Mouse (Mus musculus) forebrain, embryonic 11.5 days (tissue): ENCODE data around the gene Gpr137. TPM values are rescaled to one million over a fixed set of nuclear protein-coding genes. Genes with fewer than 3 reads are reported as not detected.

Experiments
- ATAC-seq: fragments of 200-750 bp; cut with Nextera tagmentation; replicated peaks from 2 replicates; pipeline ENCODE4 v1.8.0; 2017; ENCODE audit warnings: moderate TSS enrichment; ENCODE audit not compliant: low FRiP score
- DNase-seq: peaks from one replicate; pipeline ENCODE4 v3.0.0-alpha.2; 2017; ENCODE audit warnings: low spot score
- H3K27ac ChIP-seq: fragments of 300-500 bp; sonication (generic); 2 replicates; pipeline ENCODE4 v1.5.1; 2014; ENCODE audit warnings: low read depth, low read length
- H3K27me3 ChIP-seq: fragments of 300-500 bp; sonication (generic); 2 replicates; pipeline ENCODE4 v1.6.1; 2014; ENCODE audit warnings: mild to moderate bottlenecking, low read length, mixed read lengths; ENCODE audit not compliant: control insufficient read depth, insufficient read depth
- H3K36me3 ChIP-seq: fragments of 300-500 bp; sonication (generic); 2 replicates; pipeline ENCODE4 v1.6.1; 2014; ENCODE audit warnings: mild to moderate bottlenecking, low read length, moderate library complexity, mixed read lengths; ENCODE audit not compliant: control insufficient read depth, insufficient read depth
- H3K4me1 ChIP-seq: fragments of 300-500 bp; sonication (generic); replicated peaks from 2 replicates; pipeline ENCODE4 v1.6.1; 2014; ENCODE audit warnings: low read length, mixed read lengths; ENCODE audit not compliant: control insufficient read depth, insufficient read depth
- H3K4me2 ChIP-seq: fragments of 300-500 bp; sonication (generic); 2 replicates; pipeline ENCODE4 v1.6.1; 2014; ENCODE audit warnings: low read depth, mild to moderate bottlenecking, low read length, moderate library complexity, mixed read lengths; ENCODE audit not compliant: severe bottlenecking
- H3K4me3 ChIP-seq: fragments of 300-500 bp; sonication (generic); 2 replicates; pipeline ENCODE4 v1.5.1; 2014; ENCODE audit warnings: low read depth, low read length
- H3K9ac ChIP-seq: fragments of 300-500 bp; sonication (generic); 2 replicates; pipeline ENCODE4 v1.6.1; 2014; ENCODE audit warnings: low read length
- H3K9me3 ChIP-seq: fragments of 300-500 bp; sonication (generic); 2 replicates; pipeline ENCODE4 v1.6.1; 2016; ENCODE audit warnings: low read length, mixed read lengths; ENCODE audit not compliant: control insufficient read depth
- WGBS: fragments of 180-500 bp; shearing (Covaris S2); extraction: QIAGEN DNeasy Blood & Tissue Kit; methylation state at CpG from one replicate; pipeline ENCODE4 v1.1.7; 2014; 5-methylcytosine and 5-hydroxymethylcytosine counted together
- polyA plus RNA-seq: library from polyadenylated mRNA; unstranded; fragments of >200 nt; fragmentation: Nextera tagmentation; extraction: Ambion mirVana; gene quantifications from 2 replicates; pipeline ENCODE4 v1.2.1, GENCODE M21; 2014

The Gpr137 gene
- polyA plus RNA-seq, 1 experiment from 2014 or later = 32.7 TPM

DNA sequence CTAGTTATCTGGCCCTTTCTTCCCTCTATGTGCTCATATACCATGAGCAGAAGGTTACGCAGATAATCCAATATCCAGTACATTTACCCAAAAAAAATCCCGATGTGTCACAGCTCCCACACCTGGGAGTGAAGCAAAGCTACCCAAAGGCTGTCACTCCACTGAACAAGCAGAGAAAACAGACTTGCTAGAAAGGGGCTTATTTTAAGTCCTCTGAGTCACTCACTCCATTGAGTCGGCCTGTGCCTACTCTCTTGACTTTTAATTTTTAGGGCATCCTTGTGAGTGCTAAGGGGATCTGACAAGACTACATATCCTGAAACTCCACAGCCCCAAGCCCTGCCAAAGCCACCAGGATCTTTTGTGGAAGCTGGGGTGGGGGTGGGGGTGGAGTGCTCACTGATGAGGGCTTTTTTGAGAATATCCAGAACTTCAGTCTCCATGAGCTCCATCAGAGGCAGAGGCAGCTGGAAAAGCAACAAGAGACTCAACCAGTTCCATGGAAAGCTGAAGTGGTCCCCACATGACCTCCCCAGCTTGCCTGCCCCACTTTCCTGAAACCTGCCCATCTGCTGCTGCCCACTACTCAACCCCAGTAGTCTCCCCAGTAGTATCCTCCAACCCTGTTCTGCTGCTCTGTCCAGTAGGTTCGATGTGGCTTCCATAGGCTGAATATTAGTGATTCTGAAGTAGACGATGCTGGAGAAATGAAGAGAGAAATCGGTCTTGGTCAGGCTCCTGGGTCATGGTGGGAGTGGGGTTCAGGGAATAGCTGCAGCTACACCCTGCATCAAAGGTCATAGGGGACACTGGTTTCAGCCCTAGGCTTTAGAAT, 19.2 kb downstream of the Gpr137 start:
- peaks cover 55% of the 10 kb centered on the region for H3K27me3 ChIP-seq
- H3K4me3 ChIP-seq = no peak overlapping the region
- H3K9ac ChIP-seq = no peak overlapping the region
- H3K27ac ChIP-seq = no peak overlapping the region
- DNase-seq (no peak), ATAC-seq (no peak)
- H3K9me3 ChIP-seq = no peaks in the 10 kb centered on the region
- no peaks in the 10 kb centered on the region for H3K36me3 ChIP-seq
- H3K4me2 ChIP-seq = no peak overlapping the region
- WGBS = 59% methylated on average over 6 of the region's 6 CpGs
- peaks cover 21% of the 10 kb centered on the region; the same call in 1 of the 2 replicates for H3K4me1 ChIP-seq

DNA sequence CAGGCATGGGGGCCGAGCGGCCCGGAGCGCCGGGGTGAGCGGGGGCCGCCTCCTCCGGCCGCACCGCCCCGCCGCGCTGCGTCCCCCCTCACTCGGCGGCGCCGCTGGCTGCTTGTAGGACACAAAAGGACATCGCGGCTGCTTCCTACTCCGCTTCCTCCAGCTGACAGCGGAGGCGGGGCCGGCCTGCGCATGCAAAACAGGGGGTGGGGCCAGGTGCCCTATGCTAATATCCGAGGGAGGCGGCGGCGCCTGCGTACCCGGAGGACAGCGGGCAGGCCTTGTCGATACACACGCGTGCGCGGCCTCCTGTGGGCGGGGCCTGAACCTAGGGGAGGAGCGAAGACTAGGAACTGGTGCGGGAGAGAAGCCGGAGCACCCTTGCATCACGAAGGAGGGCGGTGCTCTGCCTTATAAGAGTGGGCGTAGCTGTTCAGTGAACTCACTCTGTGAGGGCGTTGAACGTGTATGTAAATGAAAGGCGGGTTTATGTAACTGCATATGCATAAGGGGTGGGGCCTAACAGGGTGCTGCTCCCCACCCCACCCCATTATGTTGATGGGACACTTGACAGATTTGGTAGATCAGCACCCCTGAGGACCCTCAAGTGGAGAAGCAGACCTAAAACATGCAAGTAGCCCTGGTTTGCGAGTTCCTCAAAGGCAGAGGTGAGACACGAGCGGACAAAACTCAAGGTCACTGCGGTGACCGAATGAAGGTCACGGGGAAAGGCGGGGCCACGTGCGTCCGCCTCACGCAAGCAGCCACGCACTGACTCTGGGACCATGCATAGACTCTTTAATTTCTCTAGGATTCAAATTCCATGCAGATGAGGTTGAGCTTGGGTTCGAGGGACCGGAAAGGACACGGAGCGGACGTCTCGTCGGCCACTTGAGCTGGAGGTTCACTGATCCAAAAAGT, 20.4 kb downstream of the Gpr137 start, which contains the start of gene Esrra:
TSS of gene Esrra (minus strand) at position 167 of the 921 bp plus-strand sequence.
- Histone ChIP-seq H3K4me3 (peak within 1 kb of the TSS; percentile 86), H3K36me3 (no peaks in the 10 kb centered on the region), H3K4me1 (peaks cover 18% of the 10 kb centered on the region; the same call in 1 of the 2 replicates), H3K27ac (peak within 1 kb of the TSS; percentile 72), H3K9ac (peak within 1 kb of the TSS; percentile 86), H3K9me3 (no peaks in the 10 kb centered on the region), H3K27me3 (peaks cover 42% of the 10 kb centered on the region), H3K4me2 (peak within 1 kb of the TSS; percentile 64)
- ATAC-seq (peak; percentile 94), DNase-seq (peak; percentile 100)
- WGBS = 1% methylated on average over 47 of the region's 66 CpGs

DNA sequence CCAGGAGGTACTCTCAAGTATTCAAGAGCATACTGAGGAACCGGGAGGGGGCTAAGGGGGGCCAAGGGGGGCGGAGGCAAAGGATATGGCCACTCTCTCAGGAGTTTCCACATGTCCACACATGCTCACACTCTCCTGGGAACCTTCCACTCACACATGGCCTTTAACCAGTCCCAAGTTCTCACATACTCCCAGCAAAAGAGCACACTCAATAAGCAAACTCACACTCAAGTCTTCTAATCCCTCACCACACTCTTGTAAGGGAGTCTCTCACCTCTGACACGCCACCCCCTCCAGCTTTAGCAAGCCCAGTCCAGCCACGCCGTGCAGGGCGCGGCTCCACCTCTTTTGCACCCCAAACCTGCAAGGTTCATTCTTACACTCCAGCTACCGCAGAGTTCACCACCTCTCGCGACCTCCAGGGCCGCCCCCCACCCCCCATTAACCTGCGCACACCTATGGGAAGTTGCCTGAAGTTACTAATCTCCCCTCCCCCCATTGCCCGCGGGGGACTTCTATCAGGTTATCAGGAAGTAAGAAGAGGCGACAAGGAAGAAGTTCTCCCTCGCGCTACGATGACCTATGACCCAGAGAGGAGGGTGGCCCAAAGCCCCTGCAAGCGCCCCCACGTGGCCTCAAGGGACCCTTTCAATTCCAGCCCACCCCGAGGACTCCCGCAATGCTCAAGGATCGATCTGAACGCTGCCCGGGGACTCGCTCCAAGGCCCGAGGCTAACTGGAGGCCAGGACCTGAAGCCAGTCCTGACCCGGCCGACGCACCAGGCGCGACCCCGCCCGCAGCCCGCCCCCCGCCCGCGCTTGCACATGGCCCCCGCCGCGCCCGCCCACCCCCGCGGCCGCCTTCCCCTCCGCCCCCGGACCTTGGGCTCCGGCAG, 21.3 kb downstream of the Gpr137 start:
- Histone ChIP-seq H3K4me3 (peak overlapping the region; percentile 86), H3K27me3 (peaks cover 33% of the 10 kb centered on the region), H3K27ac (peak overlapping the region; percentile 72), H3K9me3 (no peaks in the 10 kb centered on the region), H3K9ac (peak overlapping the region; percentile 86), H3K36me3 (no peaks in the 10 kb centered on the region), H3K4me1 (peaks cover 17% of the 10 kb centered on the region; the same call in 1 of the 2 replicates), H3K4me2 (peak overlapping the region; percentile 64)
- 2% methylated on average over 39 of the region's 48 CpGs for WGBS
- DNase-seq = no peak
- no peak; the same call in 1 of the 2 replicates for ATAC-seq

DNA sequence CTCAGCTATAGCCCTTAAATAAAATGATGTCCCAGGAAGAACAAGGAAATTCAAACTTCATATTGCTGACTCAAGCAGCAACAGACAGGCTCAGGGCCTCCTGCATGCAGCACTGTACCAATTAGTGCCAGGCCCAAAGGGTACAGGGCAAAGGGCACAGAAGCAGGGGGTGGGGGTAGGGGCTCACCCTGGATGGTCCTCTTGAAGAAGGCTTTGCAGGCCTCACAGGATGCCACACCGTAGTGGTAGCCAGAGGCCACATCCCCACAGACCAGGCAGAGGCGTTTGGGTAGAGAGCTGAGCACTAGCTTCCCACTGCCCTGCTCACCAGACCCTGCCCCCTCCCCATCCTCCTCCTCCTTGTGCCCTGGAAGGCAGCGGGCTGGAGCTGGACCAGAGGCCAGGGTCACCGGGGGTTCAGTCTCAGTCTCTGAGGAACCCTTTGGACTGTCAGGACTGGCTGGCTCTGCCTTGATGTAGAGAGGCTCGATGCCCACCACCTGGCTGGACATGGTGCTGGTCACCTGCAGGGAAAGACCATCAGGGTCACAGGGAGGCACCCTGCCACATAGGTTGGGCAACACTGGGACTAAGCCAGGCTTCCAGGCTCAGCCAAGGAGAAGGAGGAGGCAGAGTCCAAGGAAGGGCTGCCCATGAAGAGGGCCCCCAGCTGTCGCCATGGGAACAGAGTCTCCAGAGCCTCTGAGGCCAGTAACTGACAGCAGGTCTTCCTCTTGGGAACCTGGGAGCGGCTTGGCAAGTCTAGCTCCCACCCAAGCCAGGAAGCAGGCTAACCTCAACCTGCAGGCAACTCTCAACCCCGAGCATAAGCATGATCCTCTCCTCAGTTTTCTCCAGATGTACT, 22.2 kb downstream of the Gpr137 start:
- peaks cover 24% of the 10 kb centered on the region for H3K27me3 ChIP-seq
- no peak overlapping the region for H3K27ac ChIP-seq
- WGBS = 46% methylated on average over 7 of the region's 8 CpGs
- H3K4me1 ChIP-seq = peaks cover 16% of the 10 kb centered on the region; the same call in 1 of the 2 replicates
- ATAC-seq (no peak), DNase-seq (peak; percentile 62)
- no peaks in the 10 kb centered on the region for H3K9me3 ChIP-seq
- peak overlapping the region; percentile 64; the same call in 1 of the 2 replicates for H3K4me2 ChIP-seq
- peak overlapping the region; percentile 86 for H3K4me3 ChIP-seq
- H3K9ac ChIP-seq = peak overlapping the region; percentile 86; the same call in 1 of the 2 replicates
- H3K36me3 ChIP-seq = no peaks in the 10 kb centered on the region

DNA sequence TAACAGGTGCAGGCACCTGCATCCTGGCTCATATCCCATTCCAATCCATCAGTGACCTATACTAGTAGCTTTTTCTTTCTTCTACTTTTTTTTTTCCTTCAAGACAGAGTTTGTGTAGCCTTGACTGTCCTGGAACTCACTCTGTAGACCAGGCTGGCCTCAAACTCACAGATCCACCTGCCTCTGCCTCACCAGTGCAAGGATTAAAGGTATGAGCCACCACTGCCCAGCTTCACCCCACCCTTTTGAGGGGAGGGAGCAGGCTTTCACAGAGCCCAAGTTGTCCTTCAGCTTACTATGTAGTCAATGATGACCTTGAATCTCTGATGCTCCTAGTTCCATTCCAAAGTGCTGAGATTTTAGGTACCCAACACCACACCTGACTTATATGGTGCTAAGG, 22.8 kb downstream of the Gpr137 start:
- Histone ChIP-seq H3K4me3 (no peak overlapping the region), H3K9ac (no peak overlapping the region), H3K4me2 (no peak overlapping the region), H3K36me3 (no peaks in the 10 kb centered on the region), H3K9me3 (no peaks in the 10 kb centered on the region), H3K4me1 (peaks cover 14% of the 10 kb centered on the region; the same call in 1 of the 2 replicates), H3K27me3 (peaks cover 18% of the 10 kb centered on the region), H3K27ac (no peak overlapping the region)
- ATAC-seq (no peak), DNase-seq (no peak)

DNA sequence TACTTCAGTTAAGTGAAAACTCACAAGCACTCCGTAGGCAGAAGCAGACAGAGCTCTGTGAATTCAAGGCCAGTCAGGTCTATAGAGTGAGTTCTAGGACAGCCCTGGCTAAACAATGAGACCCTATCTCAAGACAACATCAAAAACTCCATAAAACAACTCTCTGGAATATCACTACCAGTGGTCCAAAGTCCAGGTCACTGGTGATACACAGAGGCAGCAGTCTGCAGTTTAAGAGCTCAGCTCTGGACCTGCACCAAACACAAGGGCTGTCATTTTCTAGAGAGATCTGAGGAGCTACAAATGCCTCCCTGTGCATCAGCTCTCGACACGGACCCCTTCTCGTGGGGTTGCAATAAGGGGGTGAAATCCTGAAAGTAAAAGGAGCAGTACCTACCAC, 24.0 kb downstream of the Gpr137 start:
- ATAC-seq = no peak
- H3K36me3 ChIP-seq = no peaks in the 10 kb centered on the region; the same call in 1 of the 2 replicates

DNA sequence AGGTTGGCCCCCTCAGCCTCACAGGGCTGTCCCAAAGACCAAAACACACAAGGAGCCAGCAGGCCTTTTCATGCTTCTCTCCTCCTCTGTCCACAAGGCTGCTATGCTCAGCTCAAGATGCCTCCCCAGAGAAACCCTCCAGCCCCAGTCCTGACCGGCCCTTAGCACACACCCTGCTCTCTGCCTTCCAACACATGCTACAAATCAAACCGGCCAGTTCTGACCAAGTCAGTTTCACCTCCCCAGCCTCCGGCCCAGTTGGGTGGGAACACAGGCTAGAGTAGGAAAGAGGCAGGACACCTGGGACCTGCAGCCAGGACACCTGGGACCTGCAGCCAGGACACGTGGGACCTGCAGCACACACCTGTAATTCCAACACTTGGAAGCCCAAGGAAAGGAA, 25.8 kb downstream of the Gpr137 start:
- 83% methylated on average over 4 of the region's 4 CpGs for whole genome bisulfite sequencing
- H3K9ac ChIP-seq = no peak overlapping the region
- peaks cover 7% of the 10 kb centered on the region; the same call in 1 of the 2 replicates for H3K36me3 ChIP-seq
- H3K27ac ChIP-seq = no peak overlapping the region
- no peaks in the 10 kb centered on the region for H3K27me3 ChIP-seq
- peak; percentile 36 for DNase-seq
- peaks cover 10% of the 10 kb centered on the region; the same call in 1 of the 2 replicates for H3K4me1 ChIP-seq
- ATAC-seq = no peak
- no peak overlapping the region for H3K4me3 ChIP-seq
- H3K4me2 ChIP-seq = no peak overlapping the region
- no peaks in the 10 kb centered on the region for H3K9me3 ChIP-seq

More for the DNA sequence above, 24.0 kb downstream of the Gpr137 start:
- Histone ChIP-seq H3K4me2 (no peak overlapping the region), H3K4me1 (peaks cover 14% of the 10 kb centered on the region; the same call in 1 of the 2 replicates), H3K4me3 (no peak overlapping the region), H3K9me3 (no peaks in the 10 kb centered on the region), H3K27ac (no peak overlapping the region), H3K9ac (no peak overlapping the region), H3K27me3 (peaks cover 9% of the 10 kb centered on the region)
- 93% methylated on average over 4 of the region's 4 CpGs for WGBS
- peak; percentile 31 for DNase-seq
